Mouse (Mus musculus) kidney, adult 2 months (tissue): Measurements from ENCODE around the gene Gm49320. TPM values are rescaled to one million over a fixed set of nuclear protein-coding genes. Genes with fewer than 3 reads are reported as not detected.
"Not testable (repeated sequence)": the region's sequence is repeated elsewhere in the genome, so short reads cannot be mapped to it uniquely, and the experiment has no call there.

Source experiments
- DNase-seq: peaks from one replicate; pipeline ENCODE4 v3.0.0; 2021
- H3K27ac ChIP-seq: fragments of 200-500 bp; 2 replicates; pipeline ENCODE4 v1.5.1; 2012; ENCODE audit warnings: low read depth, low read length, control low read depth, inconsistent platforms; ENCODE audit not compliant: insufficient read depth
- H3K27me3 ChIP-seq: fragments of 200-500 bp; replicated peaks from 2 replicates; pipeline ENCODE4 v1.6.1; 2012; ENCODE audit warnings: mild to moderate bottlenecking, moderate library complexity, low read length, inconsistent platforms; ENCODE audit not compliant: control insufficient read depth, insufficient read depth
- H3K36me3 ChIP-seq: fragments of 200-500 bp; 2 replicates; pipeline ENCODE4 v1.6.1; 2012; ENCODE audit warnings: mild to moderate bottlenecking, moderate library complexity, low read length, inconsistent platforms; ENCODE audit not compliant: control insufficient read depth, insufficient read depth
- H3K4me1 ChIP-seq: fragments of 200-500 bp; 2 replicates; pipeline ENCODE4 v1.6.1; 2011; ENCODE audit warnings: low read length; ENCODE audit not compliant: control insufficient read depth, insufficient read depth
- H3K4me3 ChIP-seq: fragments of 200-500 bp; 2 replicates; pipeline ENCODE4 v1.5.1; 2011; ENCODE audit warnings: mild to moderate bottlenecking, low read depth, low read length, control low read depth; ENCODE audit not compliant: insufficient read depth
- CTCF ChIP-seq: fragments of 200-500 bp; conservative IDR thresholded peaks from 2 replicates; pipeline ENCODE4 v1.5.1; 2011; ENCODE audit warnings: low read depth, mild to moderate bottlenecking, control low read depth, low read length, moderate library complexity, mixed read lengths; ENCODE audit not compliant: insufficient read depth, insufficient read length
- POLR2A ChIP-seq: fragments of 200-500 bp; IDR thresholded peaks from one replicate; pipeline ENCODE4 v1.6.1; 2011; ENCODE audit warnings: low read depth, low read length, control low read depth
- WGBS: fragments of 180-500 bp; shearing (Covaris S2); methylation state at CpG from one replicate; pipeline ENCODE4 v1.1.7; 2018; 5-methylcytosine and 5-hydroxymethylcytosine counted together
- polyA plus RNA-seq: library from polyadenylated mRNA; depleted of rRNA; stranded (reverse); fragments of >200 nt; gene quantifications from 2 replicates; pipeline ENCODE4 v1.2.3, GENCODE M21; 2012

Gene Gm49320
- polyA plus RNA-seq, 1 experiment: 1.3 TPM

DNA sequence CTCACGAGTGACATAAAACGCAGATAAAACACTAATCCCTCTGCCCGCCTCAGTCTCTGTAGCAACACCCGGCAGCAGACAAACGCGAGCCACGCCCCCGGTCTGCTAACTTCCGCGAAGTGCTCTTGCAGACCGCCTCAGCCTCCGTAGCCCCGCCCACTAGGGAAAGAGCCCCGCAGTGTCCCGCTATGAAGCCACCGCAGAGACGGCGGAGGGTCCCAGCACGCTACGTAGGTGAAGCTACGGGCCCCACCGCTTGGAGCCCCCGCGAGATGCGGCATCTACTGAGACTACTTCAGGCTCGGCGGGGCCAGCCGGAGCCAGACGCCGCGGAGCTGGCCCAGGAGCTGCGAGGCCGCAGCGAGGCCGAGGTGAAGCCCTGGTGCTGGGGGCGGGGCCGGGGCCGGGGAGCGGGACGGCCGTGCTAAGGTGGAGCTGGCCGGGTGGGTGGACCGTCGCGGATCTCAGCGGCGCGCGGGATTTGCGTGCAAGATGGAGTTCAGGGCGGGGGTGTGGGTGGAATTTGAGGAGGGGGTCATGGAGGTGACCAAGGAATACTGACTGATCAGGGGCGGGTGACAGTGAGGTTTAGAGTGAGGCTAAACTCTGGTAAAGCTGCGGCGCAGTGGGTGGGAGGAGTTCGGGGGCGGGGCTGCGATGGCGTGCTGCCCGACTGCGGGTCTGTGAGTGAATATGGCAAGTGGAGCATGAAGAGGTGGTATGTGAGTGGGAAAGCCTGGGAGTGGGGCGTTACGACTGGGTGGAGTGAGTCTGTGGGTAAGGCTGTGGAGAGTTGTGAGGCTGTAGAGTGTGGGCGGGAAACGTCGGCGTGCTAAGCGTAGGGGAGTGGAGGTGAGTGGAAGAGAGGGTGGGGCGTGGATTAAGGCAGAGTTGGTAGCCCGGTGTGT lies 14.5 kb downstream of the Gm49320 start, which contains the start of gene Snapc2:
TSS of gene Snapc2 (plus strand) at position 147 of the 908 bp plus-strand sequence.
- Histone ChIP-seq H3K4me1 (peaks cover 3% of the 10 kb centered on the region; the same call in 1 of the 2 replicates), H3K36me3 (no peaks in the 10 kb centered on the region; the same call in 1 of the 2 replicates), H3K27me3 (no peaks in the 10 kb centered on the region), H3K4me3 (peak within 1 kb of the TSS; percentile 84), H3K27ac (peak within 1 kb of the TSS; percentile 79)
- WGBS: under 1% methylated on average over 69 of the region's 69 CpGs
- no peak for TF ChIP-seq CTCF
- TF ChIP-seq POLR2A: peak; percentile 23
- DNase-seq: peak; percentile 98

DNA sequence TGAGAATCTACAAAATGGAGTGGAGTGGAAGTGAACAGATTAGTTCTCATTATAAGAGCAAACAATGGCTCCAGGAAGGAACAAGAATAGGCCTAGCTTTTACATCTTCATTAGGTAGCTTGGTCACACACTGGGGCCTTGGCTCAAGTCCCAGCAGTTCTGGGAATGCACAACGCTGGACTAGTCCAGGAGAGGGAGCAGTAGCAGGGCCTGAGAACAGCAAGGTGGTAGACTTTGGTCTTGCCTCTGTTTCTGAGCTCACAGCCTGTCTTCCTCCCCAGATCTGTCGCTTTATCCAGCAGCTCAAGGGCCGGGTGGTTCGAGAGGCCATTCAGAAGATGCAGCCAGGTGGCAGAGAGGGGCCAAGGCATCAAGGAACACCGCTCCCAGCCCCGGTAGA lies 15.3 kb downstream of the Gm49320 start:
- Histone ChIP-seq H3K4me3 (no peak overlapping the region), H3K27ac (no peak overlapping the region), H3K27me3 (no peaks in the 10 kb centered on the region), H3K36me3 (no peaks in the 10 kb centered on the region; the same call in 1 of the 2 replicates), H3K4me1 (peaks cover 3% of the 10 kb centered on the region; the same call in 1 of the 2 replicates)
- DNase-seq: peak; percentile 94
- WGBS: 44% methylated on average over 6 of the region's 6 CpGs
- TF ChIP-seq POLR2A (no peak), CTCF (peak; percentile 74)

DNA sequence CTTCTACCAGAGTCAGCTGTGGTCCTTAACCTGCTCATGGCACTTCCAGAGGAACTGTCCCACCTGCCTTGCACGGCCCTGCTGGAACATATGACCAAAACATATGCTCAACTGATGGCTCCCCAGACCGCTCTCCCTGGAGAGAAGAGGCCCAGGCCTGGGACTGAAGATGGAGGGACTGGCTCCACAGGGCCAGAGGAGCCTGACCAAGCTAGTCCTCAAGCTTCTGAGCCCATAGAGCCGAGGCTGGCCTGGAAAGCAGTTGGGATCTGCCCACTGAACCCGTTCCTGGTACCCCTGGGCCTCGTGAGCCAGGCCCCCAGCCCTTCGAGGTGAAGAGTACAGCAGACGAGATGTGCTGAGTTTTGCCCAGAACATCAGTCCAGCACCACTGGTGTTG lies 16.8 kb downstream of the Gm49320 start:
- not testable (repeated sequence) for DNase-seq, H3K36me3 ChIP-seq, H3K27ac ChIP-seq, H3K4me1 ChIP-seq, H3K4me3 ChIP-seq, H3K27me3 ChIP-seq
- WGBS: 88% methylated on average over 7 of the region's 7 CpGs

DNA sequence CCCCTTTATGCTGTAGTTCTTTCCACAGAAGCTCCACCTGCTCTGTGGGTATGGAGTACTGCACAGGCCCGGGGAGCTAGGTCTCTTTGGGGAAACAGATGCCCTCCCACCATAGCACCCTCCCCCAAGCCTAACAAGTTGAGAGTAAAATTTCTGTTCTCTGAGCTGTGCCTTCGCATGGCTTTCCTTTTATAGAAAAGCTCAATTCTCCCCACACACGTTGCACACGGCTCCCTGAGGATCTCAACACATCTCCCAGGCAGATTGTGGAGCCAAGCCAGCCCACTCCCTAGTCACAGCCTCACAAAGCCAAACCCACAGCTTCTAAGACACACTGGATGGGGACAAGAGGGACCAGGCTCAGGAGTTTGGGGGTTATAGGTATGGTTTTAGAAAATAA lies 18.2 kb downstream of the Gm49320 start:
- Histone ChIP-seq H3K27ac (no peak overlapping the region), H3K27me3 (no peaks in the 10 kb centered on the region), H3K36me3 (no peaks in the 10 kb centered on the region; the same call in 1 of the 2 replicates), H3K4me1 (peaks cover 3% of the 10 kb centered on the region; the same call in 1 of the 2 replicates), H3K4me3 (no peak overlapping the region)
- no peak for DNase-seq
- TF ChIP-seq POLR2A (no peak), CTCF (no peak)
- 49% methylated on average over 4 of the region's 4 CpGs for WGBS

DNA sequence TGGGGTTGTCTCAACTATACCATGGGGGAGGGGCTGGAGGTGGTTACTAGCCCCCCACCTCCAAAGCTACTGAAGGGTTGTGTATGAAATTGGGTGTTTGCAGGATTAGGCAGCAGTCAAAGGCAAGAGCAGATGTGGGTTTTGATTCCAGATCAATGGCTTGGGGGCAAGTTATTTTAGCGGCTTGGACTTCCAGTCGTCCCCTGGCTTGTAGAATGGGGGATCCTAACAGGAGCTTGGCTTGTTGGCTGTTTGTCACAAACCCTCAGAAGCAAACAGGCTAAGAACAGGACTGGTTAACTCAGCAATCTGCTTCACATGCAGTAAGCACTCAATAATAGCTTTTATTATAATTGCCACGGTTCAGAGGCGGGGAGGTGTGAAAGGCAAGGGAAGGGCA lies 18.7 kb downstream of the Gm49320 start:
- no peak overlapping the region for H3K4me3 ChIP-seq

DNA sequence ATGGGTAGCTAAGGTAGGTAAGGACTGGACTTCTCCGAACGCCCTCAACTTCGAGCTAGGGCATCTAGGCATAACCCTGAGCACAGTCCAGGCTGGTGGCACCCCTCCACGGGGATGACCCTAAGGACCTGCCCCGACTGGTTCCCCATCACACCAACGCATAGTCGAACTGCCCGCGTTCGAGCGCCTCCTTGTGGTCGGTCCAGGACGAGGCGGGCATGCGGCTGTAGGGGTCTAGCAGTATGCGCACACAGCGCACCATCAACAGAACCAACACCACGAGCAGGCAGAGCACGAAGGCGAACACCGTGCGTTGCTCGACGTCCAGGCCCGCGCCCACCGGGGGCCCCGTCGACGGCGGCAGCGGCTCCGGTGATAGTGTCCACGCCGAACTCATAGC lies 19.6 kb downstream of the Gm49320 start:
- no peaks in the 10 kb centered on the region for H3K27me3 ChIP-seq
- peak; percentile 51 for DNase-seq
- H3K4me1 ChIP-seq: no peaks in the 10 kb centered on the region; the same call in 1 of the 2 replicates
- H3K27ac ChIP-seq: no peak overlapping the region
- peak overlapping the region; percentile 45 for H3K4me3 ChIP-seq
- H3K36me3 ChIP-seq: no peaks in the 10 kb centered on the region; the same call in 1 of the 2 replicates
- TF ChIP-seq POLR2A (no peak), CTCF (peak; percentile 66)
- 4% methylated on average over 35 of the region's 35 CpGs for WGBS

More for the DNA sequence above, 18.7 kb downstream of the Gm49320 start:
- no peaks in the 10 kb centered on the region; the same call in 1 of the 2 replicates for H3K36me3 ChIP-seq
- no peak overlapping the region for H3K27ac ChIP-seq
- no peak for DNase-seq
- no peaks in the 10 kb centered on the region for H3K27me3 ChIP-seq
- TF ChIP-seq POLR2A (no peak), CTCF (no peak)
- peaks cover 3% of the 10 kb centered on the region; the same call in 1 of the 2 replicates for H3K4me1 ChIP-seq
- 70% methylated on average over 4 of the region's 4 CpGs for WGBS

DNA sequence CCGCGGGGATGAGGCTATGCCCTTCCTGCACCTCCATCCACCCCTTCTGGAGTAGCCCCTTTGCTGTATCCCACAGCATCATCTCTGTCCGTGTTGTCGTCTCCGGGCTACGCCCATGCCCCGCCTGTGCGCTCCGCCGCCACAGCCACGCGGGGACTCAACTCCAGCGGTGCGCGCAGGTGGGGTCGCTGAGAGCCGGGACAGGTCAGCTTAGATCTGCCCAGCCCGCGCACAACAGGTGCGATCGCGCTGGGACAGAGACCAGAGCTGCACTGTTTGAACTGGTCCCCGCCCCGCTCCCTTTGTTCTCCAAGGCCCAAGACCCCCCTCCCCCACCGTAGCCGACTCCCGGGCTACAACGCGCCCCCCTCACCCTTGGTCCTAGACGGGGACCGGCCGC lies 20.0 kb downstream of the Gm49320 start:
- Histone ChIP-seq H3K27ac (no peak overlapping the region), H3K4me3 (peak overlapping the region; percentile 45), H3K4me1 (no peaks in the 10 kb centered on the region; the same call in 1 of the 2 replicates), H3K27me3 (no peaks in the 10 kb centered on the region), H3K36me3 (no peaks in the 10 kb centered on the region; the same call in 1 of the 2 replicates)
- DNase-seq: no peak
- TF ChIP-seq CTCF: no peak
- under 1% methylated on average over 31 of the region's 32 CpGs for WGBS
